Mouse (Mus musculus): ENCODE data around the gene Ggps1.

DNA sequence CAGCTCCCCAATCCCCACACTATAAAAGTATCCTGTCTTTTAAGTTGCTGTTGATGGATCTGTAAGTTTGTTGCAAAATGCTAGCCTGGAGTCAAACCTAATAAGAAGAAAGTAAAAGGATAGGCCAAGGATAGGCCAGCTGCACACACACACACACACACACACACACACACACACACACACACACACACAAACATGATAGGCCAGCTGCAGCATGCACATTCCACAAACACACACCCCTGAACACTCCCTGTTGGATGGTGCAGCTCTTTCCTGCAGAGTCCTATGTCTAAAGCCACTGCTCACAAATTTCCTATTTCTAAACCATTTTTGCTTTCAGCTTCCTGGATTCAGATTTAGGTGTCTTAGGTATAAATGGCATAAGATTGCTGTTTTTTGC lies 19.4 kb downstream of the Ggps1 start:
- TF ChIP-seq CHD2 (IDR thresholded peaks at IDR 0.05; ENCODE audit: low read depth, low read length) (no peak), HCFC1 (IDR thresholded peaks at IDR 0.05; ENCODE audit: borderline replicate concordance, insufficient read depth, low read length) (no peak)

Data from ES-E14 (cell line).